Mouse (Mus musculus) urinary bladder, postnatal 10 days (tissue): Measurements from ENCODE around the gene Coro1b.

ENCODE experiments used
- DNase-seq: peaks from one replicate; pipeline ENCODE4 v3.0.0; 2022; ENCODE audit warnings: low spot score

The Coro1b gene

GRCm38 (mm10) chr19:4143759-4144268 lies 4.6 kb upstream of the Coro1b start, which contains the start of gene Cabp4:
Cabp4 (minus strand) TSS chr19:4144033.
- no peak for DNase-seq

- no peak for DNase-seq
These were observed 3.6 kb upstream of the Coro1b start for GRCm38 (mm10) chr19:4144550-4145498.

GRCm38 (mm10) chr19:4145936-4146335 lies 2.5 kb upstream of the Coro1b start:
- DNase-seq = no peak

- no peak for DNase-seq
These were observed 1.9 kb upstream of the Coro1b start for GRCm38 (mm10) chr19:4146366-4147021.

GRCm38 (mm10) chr19:4147022-4147405 lies 1.4 kb upstream of the Coro1b start:
- no peak for DNase-seq

GRCm38 (mm10) chr19:4147782-4148490 lies 483 bp upstream of the Coro1b start:
- no peak for DNase-seq

GRCm38 (mm10) chr19:4148819-4149218 lies 400 bp downstream of the Coro1b start:
- no peak for DNase-seq

- no peak for DNase-seq
These were observed 864 bp downstream of the Coro1b start for GRCm38 (mm10) chr19:4149283-4149682.

- DNase-seq = no peak
These were observed 1.5 kb downstream of the Coro1b start for GRCm38 (mm10) chr19:4149764-4150461.

- DNase-seq = no peak
These were observed 2.4 kb downstream of the Coro1b start for GRCm38 (mm10) chr19:4150567-4151487.

- no peak for DNase-seq
These were observed 3.1 kb downstream of the Coro1b start for GRCm38 (mm10) chr19:4151488-4151860.

GRCm38 (mm10) chr19:4151898-4152297 lies 3.5 kb downstream of the Coro1b start:
- DNase-seq = no peak

- no peak for DNase-seq
These were observed 4.2 kb downstream of the Coro1b start for GRCm38 (mm10) chr19:4152445-4153231.

GRCm38 (mm10) chr19:4153232-4153654 lies 4.8 kb downstream of the Coro1b start, which contains the start of gene Ptprcap:
Ptprcap (plus strand) TSS chr19:4153604.
- no peak for DNase-seq

GRCm38 (mm10) chr19:4154437-4155222 lies 6.2 kb downstream of the Coro1b start:
- no peak for DNase-seq

GRCm38 (mm10) chr19:4155223-4156072 lies 7.0 kb downstream of the Coro1b start:
- no peak for DNase-seq

GRCm38 (mm10) chr19:4156073-4156579 lies 7.7 kb downstream of the Coro1b start:
- no peak for DNase-seq

- no peak for DNase-seq
These were observed 8.4 kb downstream of the Coro1b start for GRCm38 (mm10) chr19:4156771-4157170.
